Mouse (Mus musculus) midbrain, embryonic 16.5 days (tissue): ENCODE measurements at regions not wholly inside any gene's neighbourhood (a gene's known extent, or its start where the extent isn't known, plus 50 kb on each side); places are given as distances from the start of the nearest gene placed in this dataset.

Experiments
- ATAC-seq: fragments of 200-750 bp; cut with Nextera tagmentation; 2 replicates; pipeline ENCODE4 v1.8.0; 2017; ENCODE audit warnings: moderate TSS enrichment
- H3K27ac ChIP-seq: fragments of 300-500 bp; sonication (generic); 2 replicates; pipeline ENCODE4 v1.5.1; 2014; ENCODE audit warnings: mild to moderate bottlenecking, low read length, mixed read lengths
- H3K27me3 ChIP-seq: fragments of 300-500 bp; sonication (generic); 2 replicates; pipeline ENCODE4 v1.6.1; 2014; ENCODE audit warnings: low read depth, low read length, mixed read lengths; ENCODE audit not compliant: control insufficient read depth, insufficient read depth
- H3K36me3 ChIP-seq: fragments of 300-500 bp; sonication (generic); 2 replicates; pipeline ENCODE4 v1.6.1; 2014; ENCODE audit warnings: mild to moderate bottlenecking, low read length, moderate library complexity, mixed read lengths; ENCODE audit not compliant: control insufficient read depth, insufficient read depth
- H3K4me1 ChIP-seq: fragments of 300-500 bp; sonication (generic); 2 replicates; pipeline ENCODE4 v1.6.1; 2014; ENCODE audit warnings: mild to moderate bottlenecking, low read length, mixed read lengths; ENCODE audit not compliant: control insufficient read depth, insufficient read depth
- H3K4me2 ChIP-seq: fragments of 300-500 bp; sonication (generic); 2 replicates; pipeline ENCODE4 v1.6.1; 2014; ENCODE audit warnings: mild to moderate bottlenecking, low read length, mixed read lengths
- H3K4me3 ChIP-seq: fragments of 300-500 bp; sonication (generic); 2 replicates; pipeline ENCODE4 v1.5.1; 2014; ENCODE audit warnings: low read depth, mild to moderate bottlenecking, low read length, moderate library complexity, mixed read lengths
- H3K9ac ChIP-seq: fragments of 300-500 bp; sonication (generic); 2 replicates; pipeline ENCODE4 v1.6.1; 2014; ENCODE audit warnings: low read depth, low read length, mixed read lengths
- H3K9me3 ChIP-seq: fragments of 300-500 bp; sonication (generic); replicated peaks from 2 replicates; pipeline ENCODE4 v1.6.1; 2014; ENCODE audit warnings: mild to moderate bottlenecking, low read length, mixed read lengths; ENCODE audit not compliant: control insufficient read depth, poor library complexity, severe bottlenecking
- WGBS: fragments of 180-500 bp; shearing (Covaris S2); extraction: QIAGEN DNeasy Blood & Tissue Kit; methylation state at CpG from one replicate; pipeline ENCODE4 v1.1.7; 2014; 5-methylcytosine and 5-hydroxymethylcytosine counted together

GRCm38 (mm10) chr6:61103459-61104234 lies 76.5 kb upstream of the Ccser1 start:
- H3K4me3 ChIP-seq, result no peak overlapping the region
- no peak overlapping the region for H3K4me2 ChIP-seq
- H3K36me3 ChIP-seq, result no peaks in the 10 kb centered on the region
- 39% methylated on average over 4 of the region's 4 CpGs for WGBS
- no peaks in the 10 kb centered on the region for H3K27me3 ChIP-seq
- no peak overlapping the region for H3K9ac ChIP-seq
- no peaks in the 10 kb centered on the region for H3K9me3 ChIP-seq
- H3K4me1 ChIP-seq, result peaks cover 6% of the 10 kb centered on the region; the same call in 1 of the 2 replicates
- ATAC-seq, result no peak
- H3K27ac ChIP-seq, result no peak overlapping the region

GRCm38 (mm10) chr6:61115250-61115649 lies 64.9 kb upstream of the Ccser1 start:
- H3K9me3 ChIP-seq, result no peaks in the 10 kb centered on the region
- H3K27me3 ChIP-seq, result no peaks in the 10 kb centered on the region
- ATAC-seq, result no peak
- no peaks in the 10 kb centered on the region for H3K36me3 ChIP-seq
- no peak overlapping the region for H3K4me3 ChIP-seq
- no peak overlapping the region for H3K4me2 ChIP-seq
- 72% methylated on average over 1 of the region's 1 CpGs for WGBS
- H3K9ac ChIP-seq, result no peak overlapping the region
- no peaks in the 10 kb centered on the region for H3K4me1 ChIP-seq
- no peak overlapping the region for H3K27ac ChIP-seq

- Histone ChIP-seq H3K4me1 (no peaks in the 10 kb centered on the region), H3K9ac (no peak overlapping the region), H3K9me3 (no peaks in the 10 kb centered on the region), H3K4me3 (no peak overlapping the region), H3K27me3 (no peaks in the 10 kb centered on the region), H3K27ac (no peak overlapping the region), H3K36me3 (no peaks in the 10 kb centered on the region), H3K4me2 (no peak overlapping the region)
- WGBS, result 71% methylated on average over 2 of the region's 2 CpGs
- ATAC-seq, result no peak
Measured at GRCm38 (mm10) chr6:61119590-61119989, 60.5 kb upstream of the Ccser1 start.

GRCm38 (mm10) chr6:61125431-61125830 lies 54.7 kb upstream of the Ccser1 start:
- no peak for ATAC-seq
- no peak overlapping the region for H3K4me3 ChIP-seq
- 58% methylated on average over 3 of the region's 3 CpGs for WGBS

GRCm38 (mm10) chr6:61127238-61127637 lies 52.9 kb upstream of the Ccser1 start:
- no peaks in the 10 kb centered on the region for H3K27me3 ChIP-seq
- 35% methylated on average over 1 of the region's 1 CpGs for WGBS
- no peak overlapping the region for H3K9ac ChIP-seq
- no peaks in the 10 kb centered on the region for H3K4me1 ChIP-seq
- no peak overlapping the region for H3K27ac ChIP-seq
- H3K36me3 ChIP-seq, result no peaks in the 10 kb centered on the region
- no peak overlapping the region for H3K4me2 ChIP-seq
- no peaks in the 10 kb centered on the region for H3K9me3 ChIP-seq
- no peak overlapping the region for H3K4me3 ChIP-seq
- ATAC-seq, result no peak

More at GRCm38 (mm10) chr6:61125431-61125830, 54.7 kb upstream of the Ccser1 start:
- no peaks in the 10 kb centered on the region for H3K9me3 ChIP-seq
- no peak overlapping the region for H3K9ac ChIP-seq
- no peaks in the 10 kb centered on the region for H3K36me3 ChIP-seq
- H3K4me2 ChIP-seq, result no peak overlapping the region
- H3K27ac ChIP-seq, result no peak overlapping the region
- H3K27me3 ChIP-seq, result no peaks in the 10 kb centered on the region
- no peaks in the 10 kb centered on the region for H3K4me1 ChIP-seq

GRCm38 (mm10) chr6:61128211-61128610 lies 51.9 kb upstream of the Ccser1 start:
- Histone ChIP-seq H3K4me1 (no peaks in the 10 kb centered on the region), H3K9me3 (no peaks in the 10 kb centered on the region), H3K9ac (no peak overlapping the region), H3K4me2 (no peak overlapping the region), H3K27ac (no peak overlapping the region), H3K27me3 (no peaks in the 10 kb centered on the region), H3K36me3 (no peaks in the 10 kb centered on the region), H3K4me3 (no peak overlapping the region)
- ATAC-seq, result no peak
- WGBS, result 89% methylated on average over 1 of the region's 1 CpGs
